Mouse (Mus musculus) olfactory bulb, adult 2 months (tissue): ENCODE results near the gene Ankrd27.

Experiments
- CTCF ChIP-seq: fragments of 200-500 bp; IDR thresholded peaks from 2 replicates; pipeline ENCODE4 v1.5.1; 2012; ENCODE audit warnings: low read depth, mild to moderate bottlenecking, low read length, moderate library complexity; ENCODE audit not compliant: insufficient read depth
- POLR2A ChIP-seq: fragments of 200-500 bp; IDR thresholded peaks from 2 replicates; pipeline ENCODE4 v1.6.1; 2012; ENCODE audit warnings: mild to moderate bottlenecking, low read depth, low read length, moderate library complexity; ENCODE audit not compliant: insufficient read depth

DNA sequence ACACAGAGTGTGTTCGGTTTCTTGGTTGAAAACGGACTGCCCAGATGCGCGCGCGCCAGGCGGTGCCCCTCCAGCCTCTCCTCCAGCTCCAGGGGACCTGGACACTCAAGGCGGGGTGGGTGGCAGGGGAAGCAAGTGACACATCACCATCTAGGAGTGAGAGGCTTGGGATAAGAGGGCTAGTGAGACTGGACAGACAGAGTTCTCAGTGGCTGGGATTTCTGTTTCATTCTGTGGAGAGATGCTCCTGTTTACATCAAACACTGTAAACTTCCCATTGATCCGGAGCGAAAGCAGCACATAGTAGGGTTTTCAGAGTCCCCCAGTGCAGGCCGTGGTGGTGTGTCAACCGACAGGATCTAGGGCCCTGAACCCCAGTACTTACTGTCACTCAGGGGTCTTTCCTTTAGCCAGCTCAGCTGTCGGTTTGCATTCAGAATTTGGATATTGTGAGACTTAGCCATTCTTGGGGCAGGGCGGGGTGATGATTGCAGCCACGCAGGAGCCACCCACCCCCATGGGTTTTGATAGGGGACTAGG lies 932 bp downstream of the Ankrd27 start:
- TF ChIP-seq CTCF (no peak), POLR2A (no peak)
